Mouse (Mus musculus): ENCODE results near the gene Fam216b.

GRCm38 (mm10) chr14:78119449-78120200 is 30.8 kb upstream of the Fam216b start:
- no peak for TF ChIP-seq POLR2AphosphoS5 (IDR thresholded peaks at IDR 0.05; ENCODE audit: insufficient replicate concordance, low read depth, low read length)
- no peak for TF ChIP-seq CTCF (IDR thresholded peaks at IDR 0.05; ENCODE audit: low read depth, low read length)
- no peak for TF ChIP-seq TAL1 (conservative IDR thresholded peaks at IDR 0.05; ENCODE audit: low read depth, low read length)
